Mouse (Mus musculus) hindbrain, embryonic 15.5 days (tissue): ENCODE data around the gene Olfr1499. TPM values are rescaled to one million over a fixed set of nuclear protein-coding genes. Genes with fewer than 3 reads are reported as not detected.

Experiments used
- polyA plus RNA-seq: library from polyadenylated mRNA; unstranded; fragments of >200 nt; fragmentation: Nextera tagmentation; extraction: Ambion mirVana; gene quantifications from 2 replicates; pipeline ENCODE4 v1.2.1, GENCODE M21; 2015

The Olfr1499 gene
- polyA plus RNA-seq, 1 experiment from 2014 or later = not detected

Other genes starting within 250 kb of the Olfr1499 start
- gene Olfr1484, start 235.9 kb downstream of the Olfr1499 start, polyA plus RNA-seq = not detected in 2 replicates
- gene Olfr1487, start 202.1 kb downstream of the Olfr1499 start, polyA plus RNA-seq = not detected in 2 replicates
- gene Olfr1489, start 187.8 kb downstream of the Olfr1499 start, polyA plus RNA-seq = not detected in 2 replicates
- not detected in 2 replicates for gene Olfr1490, start 168.4 kb downstream of the Olfr1499 start, polyA plus RNA-seq
- gene Olfr1491, start 122.2 kb downstream of the Olfr1499 start, polyA plus RNA-seq = not detected in 2 replicates
- gene Olfr1493-ps1, start 96.2 kb downstream of the Olfr1499 start, polyA plus RNA-seq = not detected in 2 replicates
- not detected in 2 replicates for gene Olfr1494, start 79.7 kb downstream of the Olfr1499 start, polyA plus RNA-seq
- gene Olfr1495, start 54.8 kb downstream of the Olfr1499 start, polyA plus RNA-seq = not detected in 2 replicates
- gene Olfr1496, start 41.6 kb downstream of the Olfr1499 start, polyA plus RNA-seq = not detected in 2 replicates
- not detected in 2 replicates for gene Olfr1497, start 21.2 kb downstream of the Olfr1499 start, polyA plus RNA-seq
- not detected in 2 replicates for gene Olfr1500, start 11.0 kb upstream of the Olfr1499 start, polyA plus RNA-seq
- not detected in 2 replicates for gene Olfr1501, start 31.2 kb upstream of the Olfr1499 start, polyA plus RNA-seq
- not detected in 2 replicates for gene Olfr1502, start 42.3 kb upstream of the Olfr1499 start, polyA plus RNA-seq
- gene Olfr1504, start 78.5 kb upstream of the Olfr1499 start, polyA plus RNA-seq = not detected in 2 replicates
- gene Olfr1505, start 94.1 kb upstream of the Olfr1499 start, polyA plus RNA-seq = not detected in 2 replicates